Mouse (Mus musculus) cerebellum, adult 11-12 months (tissue): Measurements from ENCODE around the gene Fat3.

Experiments used
- DNase-seq: peaks from one replicate; pipeline ENCODE4 v3.0.0; 2022

The Fat3 gene

GRCm38 (mm10) chr9:16501186-16501711, at the start of gene Fat3:
Gene Fat3, minus strand, starts transcription at chr9:16501285.
- no peak for DNase-seq

GRCm38 (mm10) chr9:16532884-16533283, 31.8 kb upstream of the Fat3 start:
- DNase-seq, result no peak

- DNase-seq, result no peak
Measured at GRCm38 (mm10) chr9:16517543-16517942, 16.5 kb upstream of the Fat3 start.

GRCm38 (mm10) chr9:16512005-16512404, 10.9 kb upstream of the Fat3 start:
- DNase-seq, result no peak

- DNase-seq, result no peak
Measured at GRCm38 (mm10) chr9:16503776-16504175, 2.7 kb upstream of the Fat3 start.

GRCm38 (mm10) chr9:16502673-16503343, 1.7 kb upstream of the Fat3 start:
- no peak for DNase-seq

- DNase-seq, result peak; percentile 29
Measured at GRCm38 (mm10) chr9:16501990-16502672, 1.0 kb upstream of the Fat3 start.

GRCm38 (mm10) chr9:16500382-16501185, 501 bp downstream of the Fat3 start:
- DNase-seq, result no peak

- no peak for DNase-seq
Measured at GRCm38 (mm10) chr9:16499621-16500381, 1.3 kb downstream of the Fat3 start.

- no peak for DNase-seq
Measured at GRCm38 (mm10) chr9:16498876-16499275, 2.2 kb downstream of the Fat3 start.

GRCm38 (mm10) chr9:16497361-16497760, 3.7 kb downstream of the Fat3 start:
- DNase-seq, result no peak

- DNase-seq, result no peak
Measured at GRCm38 (mm10) chr9:16496331-16496730, 4.8 kb downstream of the Fat3 start.

GRCm38 (mm10) chr9:16489661-16490060, 11.4 kb downstream of the Fat3 start:
- no peak for DNase-seq

GRCm38 (mm10) chr9:16487565-16487964, 13.5 kb downstream of the Fat3 start:
- no peak for DNase-seq

GRCm38 (mm10) chr9:16486229-16486628, 14.9 kb downstream of the Fat3 start:
- DNase-seq, result no peak

GRCm38 (mm10) chr9:16485173-16485572, 15.9 kb downstream of the Fat3 start:
- DNase-seq, result no peak

GRCm38 (mm10) chr9:16484765-16485164, 16.3 kb downstream of the Fat3 start:
- no peak for DNase-seq

- no peak for DNase-seq
Measured at GRCm38 (mm10) chr9:16461491-16461890, 39.6 kb downstream of the Fat3 start.

- no peak for DNase-seq
Measured at GRCm38 (mm10) chr9:16460591-16460990, 40.5 kb downstream of the Fat3 start.

GRCm38 (mm10) chr9:16441930-16442329, 59.2 kb downstream of the Fat3 start:
- DNase-seq, result no peak

GRCm38 (mm10) chr9:16440638-16441037, 60.4 kb downstream of the Fat3 start:
- DNase-seq, result no peak

- no peak for DNase-seq
Measured at GRCm38 (mm10) chr9:16439941-16440340, 61.1 kb downstream of the Fat3 start.

GRCm38 (mm10) chr9:16437805-16438204, 63.3 kb downstream of the Fat3 start:
- no peak for DNase-seq
